Mouse (Mus musculus): ENCODE results near the gene Brms1.
"Not testable (repeated sequence)": the region's sequence is repeated elsewhere in the genome, so short reads cannot be mapped to it uniquely, and the experiment has no call there.

The Brms1 gene

DNA sequence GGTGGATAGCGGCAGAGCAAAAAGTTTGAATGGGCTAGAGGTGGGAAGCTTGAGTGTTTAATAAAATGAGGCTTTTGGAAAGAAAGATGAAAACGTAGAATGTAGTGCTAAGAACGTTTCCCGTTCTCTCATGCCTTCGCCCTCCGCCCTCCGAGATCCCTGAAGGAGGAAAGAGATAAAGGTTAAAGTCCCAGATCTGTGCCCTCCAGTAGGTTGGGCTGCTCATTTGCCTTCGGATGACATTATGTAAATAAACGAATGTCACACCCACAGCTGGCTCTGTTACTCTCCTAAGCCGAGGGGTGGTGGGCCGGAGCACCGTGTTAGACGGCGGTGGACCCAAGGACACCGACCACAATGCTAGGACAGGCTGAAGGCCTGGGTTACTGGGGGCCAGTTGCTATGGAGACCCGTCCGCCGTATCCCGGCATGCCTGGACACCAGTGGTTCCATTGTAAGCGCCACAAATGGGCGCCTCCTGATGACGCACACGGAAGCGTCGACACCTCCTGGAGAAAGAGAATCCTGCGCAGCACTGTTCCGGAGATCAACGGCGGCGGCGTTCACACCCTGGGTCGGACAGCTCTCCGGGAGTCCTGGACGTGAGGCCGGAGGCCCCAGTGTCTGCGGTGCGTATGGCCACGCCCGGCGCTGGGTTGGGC, at the start of gene Brms1:
TSS of gene Brms1 (plus strand) at position 493 of the 662 bp plus-strand sequence.
- peak; percentile 91 for DNase-seq (ENCODE audit: low read depth, low spot score)
- no peaks in the 10 kb centered on the region for H3K27me3 ChIP-seq (ENCODE audit: control insufficient read depth, insufficient read depth, low read length, poor library complexity, severe bottlenecking)

DNA sequence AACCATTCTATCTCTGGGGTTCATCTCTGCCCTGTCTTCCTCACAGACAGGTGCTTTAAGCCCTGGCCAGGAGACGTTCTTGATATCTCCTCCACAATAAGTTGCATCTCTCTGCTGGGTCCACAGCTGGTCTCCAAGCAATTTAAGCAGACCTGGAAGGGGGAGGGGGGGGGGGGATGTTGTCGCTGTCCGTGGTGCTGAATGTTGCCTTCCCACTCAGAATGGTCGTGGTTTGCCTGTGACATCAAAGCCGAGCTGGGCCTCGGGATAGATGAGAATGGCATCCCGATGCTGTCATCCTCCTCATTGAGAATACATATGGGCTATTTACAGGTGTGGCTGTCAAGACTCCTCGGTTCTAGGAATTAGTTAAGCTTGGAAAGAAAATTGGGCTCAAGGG, 48.8 kb upstream of the Brms1 start:
- Histone ChIP-seq H3K36me3 (ENCODE audit: control insufficient read depth, insufficient read depth, low read length, poor library complexity, severe bottlenecking) (no peaks in the 10 kb centered on the region), H3K27me3 (ENCODE audit: control insufficient read depth, insufficient read depth, low read length, poor library complexity, severe bottlenecking) (no peaks in the 10 kb centered on the region; the same call in 1 of the 2 replicates)
- peak; percentile 25 for DNase-seq (ENCODE audit: low read depth, low spot score)

More for the DNA sequence above, at the start of gene Brms1:
- H3K36me3 ChIP-seq (ENCODE audit: control insufficient read depth, insufficient read depth, low read length, poor library complexity, severe bottlenecking), result peaks cover 3% of the 10 kb centered on the region; the same call in 1 of the 2 replicates

DNA sequence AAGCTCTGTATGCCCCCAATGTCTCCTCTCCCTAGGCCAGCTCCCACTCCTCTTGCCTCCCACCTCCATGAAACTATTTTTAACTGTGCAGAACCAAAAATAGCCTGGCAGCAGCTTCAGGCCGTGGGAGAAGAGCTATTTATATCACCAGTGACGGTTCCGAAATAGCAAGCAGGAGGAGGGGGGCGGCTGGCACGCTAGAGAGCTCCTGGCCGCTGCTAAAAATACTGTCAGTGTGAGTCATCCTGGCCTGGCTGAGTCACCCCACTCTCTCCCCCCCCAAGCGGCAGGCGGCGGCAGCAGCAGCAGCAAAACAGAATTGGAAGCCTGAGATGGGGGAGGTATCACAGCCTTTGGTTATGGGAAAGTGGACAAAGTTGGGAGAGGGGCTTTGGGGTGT, 48.2 kb upstream of the Brms1 start:
- peak; percentile 24 for DNase-seq (ENCODE audit: low read depth, low spot score)
- Histone ChIP-seq H3K36me3 (ENCODE audit: control insufficient read depth, insufficient read depth, low read length, poor library complexity, severe bottlenecking) (no peaks in the 10 kb centered on the region), H3K27me3 (ENCODE audit: control insufficient read depth, insufficient read depth, low read length, poor library complexity, severe bottlenecking) (no peaks in the 10 kb centered on the region; the same call in 1 of the 2 replicates)

DNA sequence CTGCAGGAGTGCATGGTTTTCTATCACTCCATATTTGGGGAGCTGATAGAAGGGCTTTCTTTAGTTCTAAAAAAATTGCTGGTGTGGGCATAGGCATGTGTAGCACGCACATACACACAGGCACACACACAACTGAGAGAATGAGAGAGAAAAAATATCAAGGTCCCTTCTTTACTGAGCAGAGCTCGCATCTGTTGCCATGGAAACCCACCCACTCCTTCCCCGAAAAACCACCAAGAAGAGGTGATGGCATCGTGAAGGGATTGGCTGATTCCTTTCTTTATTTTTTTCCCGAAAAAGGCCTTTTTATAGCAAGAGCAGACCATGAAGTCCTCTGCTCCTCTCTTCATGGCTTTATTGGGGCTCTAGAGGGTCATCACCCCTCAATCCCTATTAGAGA, 47.1 kb upstream of the Brms1 start:
- no peaks in the 10 kb centered on the region for H3K36me3 ChIP-seq (ENCODE audit: control insufficient read depth, insufficient read depth, low read length, poor library complexity, severe bottlenecking)
- H3K27me3 ChIP-seq (ENCODE audit: control insufficient read depth, insufficient read depth, low read length, poor library complexity, severe bottlenecking), result no peaks in the 10 kb centered on the region; the same call in 1 of the 2 replicates
- no peak for DNase-seq (ENCODE audit: low read depth, low spot score)

DNA sequence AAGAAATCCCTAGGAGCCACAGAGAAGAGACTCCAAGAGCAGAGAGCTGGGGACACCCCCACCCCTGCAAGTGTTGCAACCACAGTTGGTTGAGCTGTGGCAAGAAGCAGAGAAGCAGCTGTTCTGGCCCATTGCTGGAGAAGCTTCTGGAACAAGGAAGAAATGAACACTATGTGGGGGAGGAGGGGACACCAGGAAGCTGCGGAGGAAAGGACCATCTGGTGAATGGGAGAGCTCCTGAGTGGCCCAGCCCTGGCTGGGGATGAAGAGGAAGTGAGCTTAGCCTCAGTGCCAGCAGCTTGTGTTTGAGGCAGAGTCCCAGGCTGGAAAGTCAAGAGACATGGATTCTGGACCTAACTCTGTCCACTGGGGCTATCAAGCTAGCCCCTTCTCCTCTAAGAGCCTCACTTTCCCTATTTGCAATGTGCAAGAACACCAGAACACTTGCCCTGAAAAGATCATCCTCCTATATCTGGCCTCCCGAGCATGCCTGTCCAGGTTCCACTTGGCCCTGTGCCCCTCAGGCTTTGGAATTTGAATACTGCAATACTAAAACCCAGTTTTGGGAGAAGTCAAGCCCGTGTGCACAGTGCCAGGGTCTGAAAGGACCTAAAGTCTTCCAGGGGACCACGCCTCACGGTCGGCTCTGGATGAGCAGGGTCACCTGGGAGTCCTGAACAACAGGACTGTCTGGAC, 41.6 kb upstream of the Brms1 start:
- no peaks in the 10 kb centered on the region for H3K27me3 ChIP-seq (ENCODE audit: control insufficient read depth, insufficient read depth, low read length, poor library complexity, severe bottlenecking)
- H3K36me3 ChIP-seq (ENCODE audit: control insufficient read depth, insufficient read depth, low read length, poor library complexity, severe bottlenecking), result no peaks in the 10 kb centered on the region
- no peak for DNase-seq (ENCODE audit: low read depth, low spot score)

DNA sequence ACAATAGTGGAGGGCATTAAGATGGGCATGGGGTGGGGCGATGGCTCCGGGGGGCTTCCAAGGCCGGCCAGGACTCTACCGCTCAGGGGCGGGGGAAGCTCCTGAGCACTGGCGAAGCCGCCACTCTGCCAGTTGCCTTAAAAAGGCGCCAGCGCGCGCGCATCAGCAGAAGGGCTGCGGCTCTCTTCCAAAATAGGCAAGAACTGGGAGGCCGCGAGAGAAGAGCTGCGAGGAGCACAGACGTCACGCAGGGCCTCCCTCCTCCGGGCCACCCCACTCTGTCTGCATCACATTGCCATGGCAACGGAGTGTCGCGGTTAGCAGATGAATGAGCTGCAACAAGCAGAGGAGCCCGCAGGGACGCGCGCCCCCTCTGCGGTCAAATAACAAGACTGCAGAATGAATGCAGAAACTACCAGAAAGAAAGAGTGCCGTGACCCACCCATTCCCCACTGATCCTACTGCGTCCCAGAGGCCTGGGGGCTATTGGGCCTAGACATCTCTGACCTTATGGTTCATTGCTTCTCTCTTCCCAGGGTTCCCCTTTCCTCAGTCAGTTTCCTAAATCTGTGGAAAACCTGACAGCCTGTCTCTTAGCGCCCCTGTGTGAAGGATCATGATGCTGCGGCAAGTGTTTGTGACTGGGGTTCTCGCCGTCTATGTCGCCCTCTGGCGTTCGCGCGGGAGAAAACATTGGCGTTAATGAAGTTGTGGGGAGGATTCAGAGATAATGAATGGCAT, 39.3 kb upstream of the Brms1 start:
- Histone ChIP-seq H3K36me3 (ENCODE audit: control insufficient read depth, insufficient read depth, low read length, poor library complexity, severe bottlenecking) (no peaks in the 10 kb centered on the region), H3K27me3 (ENCODE audit: control insufficient read depth, insufficient read depth, low read length, poor library complexity, severe bottlenecking) (no peaks in the 10 kb centered on the region)
- peak; percentile 86 for DNase-seq (ENCODE audit: low read depth, low spot score)

DNA sequence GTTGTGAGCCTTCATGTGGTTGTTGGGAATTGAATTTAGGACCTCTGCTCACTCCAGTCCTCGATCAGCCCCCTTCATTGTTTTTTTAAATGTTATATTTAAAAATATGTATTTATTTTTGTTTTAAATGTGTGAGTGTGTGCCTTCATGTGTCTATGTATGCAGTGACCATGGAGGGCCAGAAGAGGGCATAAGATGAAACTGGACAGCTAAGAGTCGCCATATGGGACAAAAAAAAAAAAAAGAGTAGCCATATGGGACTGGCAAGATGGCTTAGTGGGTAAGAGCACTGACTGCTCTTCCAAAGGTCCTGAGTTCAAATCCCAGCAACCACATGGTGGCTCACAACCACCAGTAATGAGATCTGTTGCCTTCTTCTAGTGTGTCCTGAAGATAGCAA, 37.5 kb upstream of the Brms1 start:
- not testable (repeated sequence) for H3K36me3 ChIP-seq (ENCODE audit: control insufficient read depth, insufficient read depth, low read length, poor library complexity, severe bottlenecking); H3K27me3 ChIP-seq (ENCODE audit: control insufficient read depth, insufficient read depth, low read length, poor library complexity, severe bottlenecking)
- DNase-seq (ENCODE audit: low read depth, low spot score), result peak; percentile 22

DNA sequence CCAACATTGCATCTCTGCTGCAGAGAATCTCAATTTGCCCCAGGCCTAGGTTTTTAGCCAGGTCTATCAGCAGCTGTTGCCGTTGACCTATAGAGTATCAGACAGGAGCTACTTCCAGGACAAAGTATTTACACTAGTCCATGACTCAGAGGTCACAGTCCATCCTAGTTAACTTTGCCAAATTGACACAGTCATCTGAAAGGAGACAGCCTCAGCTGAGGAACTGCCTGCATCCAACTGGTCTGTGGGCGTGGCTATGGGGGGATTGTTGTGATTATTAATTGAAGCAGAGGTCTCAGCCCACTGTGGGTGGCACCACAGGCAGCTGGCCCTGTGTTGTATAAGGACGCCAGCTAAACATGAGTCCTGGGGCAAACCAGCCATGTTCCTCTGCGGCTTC, 36.2 kb upstream of the Brms1 start:
- no peak for DNase-seq (ENCODE audit: low read depth, low spot score)
- Histone ChIP-seq H3K27me3 (ENCODE audit: control insufficient read depth, insufficient read depth, low read length, poor library complexity, severe bottlenecking) (no peaks in the 10 kb centered on the region), H3K36me3 (ENCODE audit: control insufficient read depth, insufficient read depth, low read length, poor library complexity, severe bottlenecking) (no peaks in the 10 kb centered on the region)

DNA sequence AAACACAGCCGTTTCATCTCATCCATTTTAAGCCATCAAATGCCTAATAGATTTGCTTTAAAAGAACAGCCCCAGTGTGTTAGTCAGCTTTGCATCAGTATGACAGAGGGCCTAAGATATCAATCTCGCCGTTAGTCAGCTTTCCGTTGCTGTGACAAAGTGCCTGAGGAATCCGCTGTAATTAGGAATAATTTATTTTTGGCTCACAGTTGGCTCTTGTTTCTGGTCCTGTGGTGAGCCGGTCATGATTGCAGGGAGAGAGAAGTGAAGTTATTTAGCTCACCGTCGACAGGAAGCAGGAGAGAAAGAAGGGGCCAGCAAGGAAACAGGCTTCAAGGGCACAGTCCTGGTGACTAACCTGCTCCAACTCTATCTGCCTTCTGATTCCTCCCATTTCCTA, 28.0 kb upstream of the Brms1 start:
- Histone ChIP-seq H3K27me3 (ENCODE audit: control insufficient read depth, insufficient read depth, low read length, poor library complexity, severe bottlenecking) (no peaks in the 10 kb centered on the region), H3K36me3 (ENCODE audit: control insufficient read depth, insufficient read depth, low read length, poor library complexity, severe bottlenecking) (no peaks in the 10 kb centered on the region)
- no peak for DNase-seq (ENCODE audit: low read depth, low spot score)

DNA sequence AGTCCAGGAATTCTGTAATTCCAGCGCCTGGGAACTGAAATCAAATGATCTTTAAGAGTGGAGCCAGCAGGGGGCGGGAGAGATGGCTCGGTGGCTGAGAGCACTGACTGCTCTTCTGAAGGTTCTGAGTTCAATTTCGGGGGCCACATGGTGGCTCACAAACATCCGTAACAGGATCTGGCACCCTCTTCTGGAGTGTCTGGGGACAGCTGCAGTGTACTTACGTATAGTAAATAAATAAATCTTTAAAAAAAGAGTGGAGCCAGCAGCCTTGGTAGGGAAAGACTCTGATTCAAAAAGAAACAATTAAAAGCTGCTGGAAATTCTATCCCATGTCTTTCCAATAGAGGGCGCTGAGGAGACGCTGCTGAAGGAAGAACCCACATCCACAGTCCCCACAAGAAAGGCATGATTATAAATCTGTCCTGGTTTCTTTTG, 26.2 kb upstream of the Brms1 start:
- no peaks in the 10 kb centered on the region for H3K27me3 ChIP-seq (ENCODE audit: control insufficient read depth, insufficient read depth, low read length, poor library complexity, severe bottlenecking)
- DNase-seq (ENCODE audit: low read depth, low spot score), result peak; percentile 74
- no peaks in the 10 kb centered on the region for H3K36me3 ChIP-seq (ENCODE audit: control insufficient read depth, insufficient read depth, low read length, poor library complexity, severe bottlenecking)

DNA sequence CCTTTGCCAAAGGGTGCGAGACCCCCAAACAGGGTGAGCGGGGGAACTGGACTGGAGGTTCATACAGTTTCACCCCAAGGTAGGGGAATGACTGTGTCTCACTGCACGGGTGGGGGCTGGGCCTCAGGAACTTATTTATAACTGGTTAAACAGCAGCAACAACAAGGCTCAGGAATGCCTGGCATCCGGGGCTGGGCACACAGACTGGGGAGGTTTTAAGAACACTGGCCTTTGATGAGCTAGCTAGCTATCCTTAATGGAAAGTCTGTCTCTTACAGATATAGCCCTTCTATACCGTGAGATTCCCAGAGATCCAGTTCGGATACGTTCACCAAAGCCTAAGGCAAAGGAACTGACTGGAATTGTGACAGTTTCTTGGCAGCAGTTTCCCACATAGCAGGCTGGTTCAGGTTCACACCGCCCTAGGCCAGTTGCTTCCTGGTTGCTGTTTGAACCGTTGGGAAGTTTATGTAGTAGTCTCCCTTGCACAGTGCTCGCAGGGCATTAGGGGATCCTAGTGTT, 24.9 kb upstream of the Brms1 start:
- no peak for DNase-seq (ENCODE audit: low read depth, low spot score)

DNA sequence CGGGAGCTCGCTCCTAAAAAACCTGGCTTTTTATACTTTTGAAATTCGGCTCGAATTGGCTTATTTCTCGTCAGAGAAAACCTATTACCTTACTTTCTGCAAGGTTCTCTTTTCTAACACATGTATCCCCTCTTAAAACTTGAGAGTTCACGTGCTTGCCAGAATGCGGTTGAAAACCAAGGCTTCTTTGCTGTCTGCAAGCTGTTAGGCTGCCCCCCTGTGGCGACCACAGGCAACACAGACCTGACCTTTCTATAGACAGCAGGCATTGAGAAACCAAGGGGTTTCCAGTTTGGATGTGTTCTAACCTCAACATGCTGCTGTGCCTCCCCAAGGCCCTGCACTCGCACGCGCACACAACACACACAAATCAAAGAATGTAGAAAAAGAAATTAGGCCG, 24.4 kb upstream of the Brms1 start:
- Histone ChIP-seq H3K27me3 (ENCODE audit: control insufficient read depth, insufficient read depth, low read length, poor library complexity, severe bottlenecking) (no peaks in the 10 kb centered on the region), H3K36me3 (ENCODE audit: control insufficient read depth, insufficient read depth, low read length, poor library complexity, severe bottlenecking) (no peaks in the 10 kb centered on the region)
- DNase-seq (ENCODE audit: low read depth, low spot score), result peak; percentile 85

More for the DNA sequence above, 24.9 kb upstream of the Brms1 start:
- H3K36me3 ChIP-seq (ENCODE audit: control insufficient read depth, insufficient read depth, low read length, poor library complexity, severe bottlenecking), result no peaks in the 10 kb centered on the region
- H3K27me3 ChIP-seq (ENCODE audit: control insufficient read depth, insufficient read depth, low read length, poor library complexity, severe bottlenecking), result no peaks in the 10 kb centered on the region

DNA sequence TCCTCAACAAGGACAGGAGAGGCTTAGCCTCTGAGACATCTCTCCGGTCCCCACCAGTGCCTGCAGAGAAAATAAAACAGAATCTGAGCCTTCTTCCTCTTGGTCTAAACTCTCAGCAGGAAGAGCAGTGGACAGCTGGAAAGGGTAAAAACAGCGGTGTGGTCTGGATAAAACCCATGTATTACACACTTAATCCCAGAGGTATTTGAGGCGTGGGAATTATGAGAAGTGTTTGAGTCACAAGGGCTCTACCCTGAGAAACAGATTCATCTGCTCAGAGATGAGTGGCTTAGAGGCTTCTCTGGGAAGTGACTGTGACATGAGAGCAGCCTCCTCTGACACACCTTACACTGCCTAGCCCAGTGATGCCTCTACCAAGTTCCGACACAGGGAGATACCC, 23.5 kb upstream of the Brms1 start:
- no peaks in the 10 kb centered on the region for H3K27me3 ChIP-seq (ENCODE audit: control insufficient read depth, insufficient read depth, low read length, poor library complexity, severe bottlenecking)
- no peak for DNase-seq (ENCODE audit: low read depth, low spot score)
- H3K36me3 ChIP-seq (ENCODE audit: control insufficient read depth, insufficient read depth, low read length, poor library complexity, severe bottlenecking), result no peaks in the 10 kb centered on the region

DNA sequence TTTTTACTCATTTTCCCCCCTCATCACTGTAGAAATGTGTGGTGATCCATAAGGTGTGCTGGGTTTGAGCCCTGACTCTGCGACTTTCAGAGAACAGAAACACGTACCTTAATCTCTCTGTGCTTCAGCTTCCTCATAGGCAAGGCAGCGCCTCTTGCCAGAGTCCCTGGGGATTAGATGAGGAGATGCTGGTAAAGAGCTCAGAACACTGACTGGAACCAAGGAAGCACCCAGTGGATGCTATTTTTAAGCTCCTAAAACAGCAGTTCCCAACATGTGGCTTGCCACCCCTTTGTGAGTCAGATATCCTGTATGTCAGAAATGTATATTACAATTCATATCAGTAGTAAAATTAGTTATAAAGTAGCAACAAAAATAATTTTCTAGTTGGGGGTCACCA, 23.0 kb upstream of the Brms1 start:
- no peaks in the 10 kb centered on the region for H3K27me3 ChIP-seq (ENCODE audit: control insufficient read depth, insufficient read depth, low read length, poor library complexity, severe bottlenecking)
- no peak for DNase-seq (ENCODE audit: low read depth, low spot score)
- no peaks in the 10 kb centered on the region for H3K36me3 ChIP-seq (ENCODE audit: control insufficient read depth, insufficient read depth, low read length, poor library complexity, severe bottlenecking)

DNA sequence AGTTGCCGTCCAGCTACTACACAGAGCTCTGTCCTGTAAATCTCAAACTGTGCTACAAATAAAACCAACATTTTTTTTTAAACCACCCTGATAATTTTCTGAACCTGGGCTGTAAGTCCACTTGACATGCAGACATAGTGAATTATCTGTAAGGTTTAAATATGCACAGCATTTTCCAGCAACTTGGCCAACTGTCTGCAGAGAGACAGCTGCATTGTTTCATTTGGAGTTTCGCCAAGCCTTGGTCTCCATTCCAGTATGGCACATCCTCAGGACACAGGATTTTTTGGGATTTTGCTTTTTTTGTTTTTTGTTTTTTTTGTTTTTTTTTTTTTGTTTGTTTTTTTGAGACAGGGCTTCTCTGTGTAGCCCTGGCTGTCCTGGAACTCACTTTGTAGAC, 19.7 kb upstream of the Brms1 start:
- Histone ChIP-seq H3K36me3 (ENCODE audit: control insufficient read depth, insufficient read depth, low read length, poor library complexity, severe bottlenecking) (no peaks in the 10 kb centered on the region), H3K27me3 (ENCODE audit: control insufficient read depth, insufficient read depth, low read length, poor library complexity, severe bottlenecking) (no peaks in the 10 kb centered on the region)
- DNase-seq (ENCODE audit: low read depth, low spot score), result no peak
